Mouse (Mus musculus): ENCODE results near the gene Mboat2. TPM values are rescaled to one million over a fixed set of nuclear protein-coding genes. Genes with fewer than 3 reads are reported as not detected.

The Mboat2 gene
- 1.2 TPM for polyA plus RNA-seq (2015; fragmentation: Illumina TruSeq; extraction: RNeasy Lipid Tissue Mini Kit (QIAGEN cat#74804); ENCODE audit: insufficient read depth, low read depth, low replicate concordance)

DNA sequence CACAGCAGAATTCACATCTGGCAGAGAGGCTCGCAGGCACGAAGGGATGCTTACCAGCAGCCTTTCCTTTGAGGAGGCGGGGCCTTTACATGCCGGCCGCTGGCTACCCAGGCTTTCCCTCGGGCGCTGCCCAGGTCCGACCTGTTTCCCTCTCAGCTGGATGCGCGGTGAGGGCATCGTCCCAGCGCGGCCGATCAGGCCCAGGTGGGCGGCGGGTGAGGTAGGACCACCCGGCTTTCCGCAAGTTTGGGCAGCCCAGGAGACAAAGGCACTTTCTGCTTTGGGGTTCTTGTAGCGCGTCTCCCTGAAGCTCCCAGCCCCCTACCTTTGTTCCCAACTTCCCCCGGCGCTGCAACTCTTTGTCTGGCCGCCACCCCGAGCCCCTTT is at the start of gene Mboat2:
Gene Mboat2 (plus strand): TSS at position 114 of the 387 bp plus-strand sequence.

GRCm38 (mm10) chr12:24974446-24975114 is 143.9 kb downstream of the Mboat2 start, which contains the start of gene Kidins220:
Gene Kidins220, plus strand, starts transcription at chr12:24974925.

Other genes starting within 250 kb of the Mboat2 start
- gene Klf11, start 179.6 kb upstream of the Mboat2 start, polyA plus RNA-seq (2015; fragmentation: Illumina TruSeq; extraction: RNeasy Lipid Tissue Mini Kit (QIAGEN cat#74804); ENCODE audit: insufficient read depth, low read depth, low replicate concordance), result 3.5 TPM
- gene Cys1, start 149.1 kb upstream of the Mboat2 start, polyA plus RNA-seq (2015; fragmentation: Illumina TruSeq; extraction: RNeasy Lipid Tissue Mini Kit (QIAGEN cat#74804); ENCODE audit: insufficient read depth, low read depth, low replicate concordance), result 6.5 TPM
- 2.7 TPM for gene Rrm2, start 122.6 kb upstream of the Mboat2 start, polyA plus RNA-seq (2015; fragmentation: Illumina TruSeq; extraction: RNeasy Lipid Tissue Mini Kit (QIAGEN cat#74804); ENCODE audit: insufficient read depth, low read depth, low replicate concordance)
- 16.5 TPM for gene Kidins220, start 144.0 kb downstream of the Mboat2 start, polyA plus RNA-seq (2015; fragmentation: Illumina TruSeq; extraction: RNeasy Lipid Tissue Mini Kit (QIAGEN cat#74804); ENCODE audit: insufficient read depth, low read depth, low replicate concordance)